Mouse (Mus musculus) C2C12 (cell line): Measurements from ENCODE around the gene Krt18.

Experiments
- CEBPB ChIP-seq: IDR thresholded peaks from one replicate; pipeline ENCODE4 v1.6.1; 2011; ENCODE audit warnings: low read depth, mild to moderate bottlenecking, control low read depth, moderate library complexity
- CTCF ChIP-seq: IDR thresholded peaks from one replicate; pipeline ENCODE4 v1.5.1; 2011; ENCODE audit not compliant: control insufficient read depth, insufficient read depth, insufficient read length
- FOSL1 ChIP-seq: IDR thresholded peaks from one replicate; pipeline ENCODE4 v1.8.0; 2011; ENCODE audit warnings: mild to moderate bottlenecking, low read length; ENCODE audit not compliant: poor library complexity, insufficient read depth, severe bottlenecking
- MAX ChIP-seq: IDR thresholded peaks from one replicate; pipeline ENCODE4 v1.6.1; 2011; ENCODE audit warnings: mild to moderate bottlenecking, control low read depth
- MYOG ChIP-seq: IDR thresholded peaks from one replicate; pipeline ENCODE4 v1.6.1; 2011; ENCODE audit not compliant: control insufficient read depth, insufficient read length; ENCODE audit errors: extremely low read depth
- USF1 ChIP-seq: IDR thresholded peaks from one replicate; pipeline ENCODE4 v1.6.1; 2011; ENCODE audit warnings: low read depth, mild to moderate bottlenecking, control low read depth, moderate library complexity

DNA sequence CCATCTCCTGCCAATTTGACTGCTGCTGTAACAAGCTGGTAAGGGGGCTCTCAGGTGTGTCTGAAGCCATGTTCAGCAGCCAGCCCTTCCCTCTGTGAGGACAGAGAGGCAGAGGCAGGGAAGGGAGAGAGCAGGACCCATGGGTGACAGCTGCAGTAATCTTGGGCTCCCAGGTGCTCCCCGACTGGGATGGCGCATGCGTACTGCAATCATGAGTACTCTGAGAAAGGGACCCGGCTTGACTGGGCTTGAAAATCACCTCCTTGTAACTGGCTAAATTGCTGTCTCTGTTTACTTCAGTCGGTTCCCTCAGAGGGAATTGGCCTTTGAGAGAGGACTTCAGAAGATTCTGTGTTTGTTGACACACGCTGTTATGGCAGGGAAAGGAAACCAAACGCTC, 14.0 kb downstream of the Krt18 start:
- TF ChIP-seq CTCF (no peak), USF1 (no peak), MYOG (no peak), MAX (no peak), CEBPB (no peak), FOSL1 (no peak)
